Mouse (Mus musculus): ENCODE results near the gene Itm2c.

DNA sequence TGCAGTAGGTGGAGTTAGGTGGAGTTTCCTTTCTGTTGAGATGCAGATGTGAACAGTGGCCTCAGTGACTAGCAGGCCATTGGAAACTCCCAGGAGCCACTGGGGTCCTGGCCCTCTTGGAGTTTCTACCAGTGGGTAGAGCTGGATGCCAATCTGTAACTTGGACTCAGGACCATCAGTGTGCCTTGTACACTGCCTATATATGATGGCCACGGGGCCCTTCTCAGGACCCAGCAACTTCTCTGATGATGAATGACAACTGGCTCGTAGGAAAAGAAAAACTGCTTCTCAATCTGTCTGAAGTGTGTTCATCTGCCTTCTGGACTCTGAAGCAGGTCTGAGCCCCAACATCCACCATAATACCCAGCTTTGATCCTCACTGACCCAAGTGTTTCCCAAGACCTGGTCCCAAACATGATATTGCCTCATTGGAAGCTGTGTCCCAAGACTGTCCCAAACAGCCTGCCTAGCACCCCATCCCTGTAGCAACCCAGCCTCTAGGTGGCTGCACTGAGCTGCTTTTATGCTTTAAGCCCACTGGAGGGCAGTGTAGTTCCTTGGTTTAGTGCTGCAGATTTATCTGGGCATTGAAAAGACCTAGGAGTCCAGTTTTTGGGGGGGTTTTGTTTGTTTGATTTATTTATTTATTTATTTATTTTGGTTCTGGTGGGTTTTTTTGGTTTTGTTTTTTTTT, 40.9 kb upstream of the Itm2c start:
- peak; percentile 67; the same call in 1 of the 2 replicates for TF ChIP-seq CTCF (IDR thresholded peaks at IDR 0.05; ENCODE audit: borderline replicate concordance, control insufficient read depth, extremely low read depth, insufficient read depth, low read length, poor library complexity)
- TF ChIP-seq POLR2A (IDR thresholded peaks at IDR 0.05; ENCODE audit: control insufficient read depth, extremely low read depth, insufficient read depth, low read length, poor library complexity): no peak

Measured in thymus, adult 2 months (tissue).